Mouse (Mus musculus) bone marrow, adult 2 months (tissue): ENCODE data around the gene Sphk1.

Source experiments
- CTCF ChIP-seq: fragments of 200-500 bp; IDR thresholded peaks from 2 replicates; pipeline ENCODE4 v1.5.1; 2011; ENCODE audit warnings: low read length, control low read depth; ENCODE audit not compliant: control insufficient read depth, insufficient read depth
- POLR2A ChIP-seq: fragments of 200-500 bp; IDR thresholded peaks from 2 replicates; pipeline ENCODE4 v1.6.1; 2011; ENCODE audit warnings: low read depth, mild to moderate bottlenecking, control low read depth, low read length, borderline replicate concordance; ENCODE audit not compliant: control insufficient read depth

DNA sequence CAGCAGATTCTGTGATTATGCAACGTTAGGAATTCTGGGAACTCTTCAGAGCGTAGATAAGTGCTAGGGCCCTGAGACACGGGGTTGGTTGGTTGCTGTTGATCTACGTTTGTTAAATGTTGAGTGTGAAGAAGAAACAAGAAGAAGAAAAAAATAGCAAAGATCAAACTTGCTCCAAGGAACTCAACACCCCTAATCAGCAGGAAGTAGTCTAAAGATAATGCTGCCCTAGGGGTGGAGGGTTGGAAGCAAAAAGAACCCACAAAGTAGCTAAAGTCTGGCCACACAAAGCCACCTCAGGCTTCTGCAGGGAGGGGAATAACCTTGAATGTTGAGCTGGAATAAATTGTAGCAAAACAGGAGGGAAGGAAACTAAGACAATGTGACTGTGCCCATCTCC, 33.4 kb upstream of the Sphk1 start:
- no peak for TF ChIP-seq CTCF
- TF ChIP-seq POLR2A, result no peak
